Mouse (Mus musculus) kidney, adult 9 months (tissue): ENCODE data around the gene Prrg1.
"Not testable (repeated sequence)": the region's sequence is repeated elsewhere in the genome, so short reads cannot be mapped to it uniquely, and the experiment has no call there.

Experiments used
- DNase-seq: peaks from one replicate; pipeline ENCODE4 v3.0.0; 2022

Prrg1 gene

GRCm38 (mm10) chrX:78583202-78584004 is at the start of gene Prrg1:
Prrg1 (minus strand) TSS chrX:78583896.
- DNase-seq: peak; percentile 72

DNA sequence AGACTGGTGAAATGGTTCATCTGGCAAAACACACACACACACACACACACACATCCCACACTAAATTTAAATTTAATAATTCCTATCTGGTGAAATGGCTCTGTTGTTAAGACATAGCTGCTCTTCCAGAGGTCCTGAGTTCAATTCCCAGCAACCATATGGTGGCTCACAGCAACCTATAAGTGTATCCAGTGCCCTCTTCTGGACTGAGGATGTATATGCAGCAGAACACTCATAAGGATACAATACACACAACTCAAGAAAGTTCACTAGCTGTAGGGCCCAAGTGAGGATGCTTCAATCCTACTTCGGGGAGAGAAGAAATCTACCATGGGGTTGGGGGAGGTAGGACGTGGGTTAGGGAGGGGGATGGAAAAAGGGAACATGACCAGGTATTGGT is 22.1 kb upstream of the Prrg1 start:
- peak; percentile 2 for DNase-seq

- no peak for DNase-seq
Measured at GRCm38 (mm10) chrX:78593138-78593537, 9.4 kb upstream of the Prrg1 start.

DNA sequence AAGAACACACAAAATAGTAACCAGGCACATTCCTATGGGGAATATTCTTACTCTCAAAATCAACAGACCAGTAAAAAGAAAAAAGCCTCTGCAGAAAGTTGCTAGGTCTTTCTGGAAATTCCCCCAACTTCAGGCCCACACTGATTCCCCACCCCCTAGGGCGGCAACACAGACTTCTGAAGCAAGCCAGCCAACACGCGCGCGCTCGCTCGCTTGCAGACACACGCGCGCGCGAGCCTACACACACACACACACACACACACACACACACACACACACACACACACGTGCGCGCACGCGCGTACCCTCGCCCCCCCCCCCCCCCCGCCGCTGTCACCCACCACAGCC is 868 bp downstream of the Prrg1 start:
- peak; percentile 36 for DNase-seq

DNA sequence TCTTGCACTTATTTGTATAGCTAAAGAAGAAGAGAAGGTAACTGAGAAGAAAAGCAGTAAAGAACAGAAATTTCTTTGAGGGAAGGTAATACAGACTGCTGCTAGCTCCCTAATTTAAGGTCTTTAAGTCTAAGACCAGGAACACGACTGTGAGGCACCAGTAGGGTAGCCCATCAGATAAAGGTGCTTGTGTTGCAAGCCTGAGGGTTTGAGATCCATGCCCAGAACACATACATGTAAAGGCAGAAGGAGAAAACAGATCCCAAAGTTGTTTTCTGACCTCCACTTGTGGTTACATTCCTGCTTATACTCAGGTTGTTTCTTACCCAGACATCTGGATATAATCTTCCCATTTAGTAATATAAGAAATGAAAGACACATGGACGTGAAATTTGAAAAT is 20.2 kb downstream of the Prrg1 start:
- DNase-seq: no peak

GRCm38 (mm10) chrX:78553399-78553798 is 30.3 kb downstream of the Prrg1 start:
- DNase-seq: no peak

- no peak for DNase-seq
Measured at GRCm38 (mm10) chrX:78552704-78553103, 31.0 kb downstream of the Prrg1 start.

DNA sequence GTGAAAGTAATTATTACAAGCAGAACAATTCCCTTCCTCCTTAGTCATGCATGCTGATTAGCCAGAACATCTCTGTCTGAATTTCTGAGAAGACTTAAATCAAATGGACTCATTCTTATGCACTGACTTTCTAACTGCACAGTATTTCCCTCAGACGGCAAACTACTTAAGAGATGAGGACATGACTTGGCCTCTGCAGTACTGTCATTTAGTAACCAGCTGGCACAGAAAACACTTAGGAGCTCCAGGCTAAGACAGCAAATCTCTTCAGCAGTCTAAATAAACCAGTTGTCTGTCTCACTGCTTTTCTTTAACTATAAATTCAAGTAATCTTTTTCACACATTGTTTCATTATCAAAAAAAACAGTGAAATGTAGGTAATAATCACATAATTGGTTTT is 36.0 kb downstream of the Prrg1 start:
- peak; percentile 50 for DNase-seq

GRCm38 (mm10) chrX:78539734-78540133 is 44.0 kb downstream of the Prrg1 start:
- peak; percentile 20 for DNase-seq

DNA sequence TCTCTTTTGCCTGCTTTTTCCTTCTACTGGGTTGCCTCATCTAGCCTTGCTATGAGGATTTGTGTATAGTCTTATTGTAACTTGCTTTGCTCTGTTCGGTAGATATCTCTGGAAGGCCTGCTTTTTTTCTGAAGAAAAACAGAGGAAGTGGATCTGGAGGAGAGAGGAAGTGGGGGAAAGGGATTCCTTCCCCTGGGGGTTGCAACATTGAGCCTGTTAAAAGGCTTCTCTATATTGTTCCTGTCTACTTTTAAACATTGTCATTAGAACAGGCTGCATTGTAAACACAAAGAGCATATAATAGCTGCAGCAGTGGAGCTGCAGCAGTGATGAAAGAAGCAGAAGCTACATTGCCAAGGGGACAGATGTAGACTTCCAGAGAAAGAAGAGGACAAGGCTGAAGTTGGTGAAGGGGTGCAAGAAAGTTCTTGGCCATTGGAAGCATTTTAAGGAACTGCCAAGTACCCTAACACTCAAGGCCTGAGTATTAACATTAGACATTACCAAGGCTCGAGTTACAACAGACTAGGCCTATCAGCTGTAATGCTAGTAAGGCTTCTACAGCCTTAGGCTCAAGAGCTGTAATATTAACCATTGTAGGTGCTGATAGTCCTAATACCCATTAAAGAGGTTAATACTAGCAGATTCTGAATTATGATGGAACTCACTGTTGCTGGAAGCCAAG is 44.9 kb downstream of the Prrg1 start:
- no peak for DNase-seq

DNA sequence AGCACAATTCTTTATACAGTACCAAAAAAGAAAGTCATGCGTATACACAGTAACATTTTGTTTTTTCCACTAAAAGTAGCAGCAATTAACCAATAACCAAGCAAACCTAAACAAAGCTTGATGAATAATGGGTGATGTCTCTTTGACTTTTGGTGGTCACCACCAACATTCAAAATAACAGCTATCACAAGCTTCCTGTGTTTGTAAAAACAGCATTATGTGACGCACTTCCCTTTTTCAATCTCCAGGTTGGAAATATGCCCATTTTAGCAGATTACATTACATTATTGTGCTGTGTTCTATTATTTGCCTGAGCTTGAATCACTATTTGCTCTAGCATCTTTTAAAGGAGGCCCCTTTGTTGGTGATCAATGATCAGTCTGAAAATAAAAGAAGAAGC is 65.4 kb downstream of the Prrg1 start:
- no peak for DNase-seq

GRCm38 (mm10) chrX:78482987-78483386 is 100.7 kb downstream of the Prrg1 start:
- DNase-seq: no peak

GRCm38 (mm10) chrX:78479710-78480109 is 104.0 kb downstream of the Prrg1 start:
- peak; percentile 27 for DNase-seq

- DNase-seq: no peak
Measured at GRCm38 (mm10) chrX:78434357-78434756, 149.3 kb downstream of the Prrg1 start.

DNA sequence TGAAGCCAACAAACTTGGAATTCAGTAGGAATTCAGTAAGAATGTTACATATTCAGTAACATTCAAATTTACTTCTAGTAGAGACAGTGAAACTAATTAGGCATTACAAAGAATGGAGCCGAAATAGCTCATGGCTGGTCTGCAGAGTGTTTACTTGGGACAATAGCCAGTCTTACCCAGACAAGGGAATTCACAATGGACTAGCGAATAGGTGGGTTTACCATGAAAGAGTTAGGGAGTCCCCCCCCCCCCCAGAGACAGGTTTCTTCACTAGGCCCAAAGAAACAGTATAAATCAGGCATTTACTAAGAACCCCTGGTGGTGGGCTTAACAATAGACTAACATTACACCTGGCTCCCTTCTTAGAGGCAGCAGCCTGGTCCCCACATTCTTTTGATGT is 180.3 kb downstream of the Prrg1 start:
- DNase-seq: not testable (repeated sequence)
